Mouse (Mus musculus): ENCODE results near the gene Oxsm. TPM values are rescaled to one million over a fixed set of nuclear protein-coding genes. Genes with fewer than 3 reads are reported as not detected.

Oxsm gene
- total RNA-seq, 4 experiments from 2014 or later: 20.9 to 26.6 (median 23.5) TPM

GRCm38 (mm10) chr14:16242193-16242815, 7.3 kb downstream of the Oxsm start:
- DNase-seq: no peak

GRCm38 (mm10) chr14:16236466-16236865, 13.1 kb downstream of the Oxsm start:
- DNase-seq: no peak

DNA sequence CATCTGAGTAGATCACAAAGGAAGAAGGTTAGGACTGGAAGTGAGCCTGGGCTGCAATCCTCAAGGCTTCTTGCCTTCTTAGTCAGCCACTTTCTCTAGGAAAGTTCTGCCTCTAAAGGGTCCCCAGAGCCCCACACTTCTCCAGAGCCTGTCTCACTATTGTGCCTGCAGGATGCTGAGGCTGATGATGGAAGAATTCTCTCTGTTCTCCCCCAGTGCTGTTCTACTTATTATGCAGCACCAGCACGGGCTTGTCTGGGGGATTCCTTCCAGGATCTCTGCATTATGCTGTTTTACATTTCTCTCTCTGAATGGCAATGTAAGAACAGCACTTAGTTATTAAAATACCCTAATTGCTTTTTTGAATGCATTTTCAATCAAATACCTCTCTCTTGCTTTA, 16.1 kb downstream of the Oxsm start:
- no peak for DNase-seq

DNA sequence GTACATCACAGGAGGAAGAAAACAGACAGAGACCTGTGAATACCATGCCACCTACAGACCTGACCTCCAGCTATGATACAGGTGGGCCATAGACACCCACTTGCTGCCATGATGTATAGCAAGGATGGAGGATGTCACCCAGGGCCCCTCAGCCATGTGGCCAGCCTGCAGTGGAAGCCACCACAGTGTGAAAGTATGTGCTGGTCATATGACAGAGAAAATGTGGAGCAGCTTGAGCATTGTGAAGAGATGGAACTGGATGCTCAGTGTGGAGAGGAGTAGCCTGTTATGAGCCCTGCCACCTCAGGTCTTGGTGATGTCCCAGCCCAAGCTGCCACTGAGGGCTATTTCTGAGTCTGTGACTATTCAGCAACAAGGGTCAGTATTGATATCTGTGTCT, 19.0 kb downstream of the Oxsm start:
- DNase-seq: no peak

DNA sequence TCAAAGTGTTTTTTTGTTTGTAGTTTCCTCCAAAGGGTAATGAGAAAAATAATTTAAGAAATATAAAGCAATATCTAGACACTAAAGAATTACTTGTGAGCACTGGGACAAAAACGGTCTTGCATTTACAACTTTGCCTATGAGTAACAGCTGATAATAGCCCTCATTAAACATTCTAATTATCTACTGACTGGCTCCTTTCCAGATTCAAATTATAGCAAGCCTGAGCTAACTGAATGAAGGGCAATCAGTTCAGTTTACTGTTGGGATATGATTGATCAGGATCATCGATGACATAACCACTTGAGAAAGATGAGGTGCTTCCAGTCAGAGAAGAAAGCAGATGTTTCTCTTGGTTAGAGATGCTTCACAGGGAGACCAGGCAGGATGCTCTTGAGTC, 20.2 kb downstream of the Oxsm start:
- DNase-seq: no peak

DNA sequence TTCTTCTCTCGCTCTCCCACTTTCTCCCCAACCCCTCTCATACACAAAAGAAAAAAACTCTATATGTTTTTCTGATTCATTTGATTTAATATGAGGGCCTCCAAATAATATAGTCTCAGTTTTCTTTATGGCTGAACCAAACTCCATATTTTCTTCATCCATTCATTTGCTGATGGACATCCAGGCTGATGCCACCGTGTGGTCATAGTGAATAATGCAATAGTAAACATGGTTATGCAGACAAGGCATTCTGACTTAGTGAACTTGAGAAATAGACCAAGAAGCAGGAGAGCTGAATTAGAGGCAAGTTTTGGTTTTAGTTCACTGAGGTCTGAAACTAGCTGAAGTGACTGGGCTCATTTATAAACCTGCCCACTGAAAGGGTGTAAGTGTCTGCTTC, 30.6 kb downstream of the Oxsm start:
- no peak for DNase-seq

DNA sequence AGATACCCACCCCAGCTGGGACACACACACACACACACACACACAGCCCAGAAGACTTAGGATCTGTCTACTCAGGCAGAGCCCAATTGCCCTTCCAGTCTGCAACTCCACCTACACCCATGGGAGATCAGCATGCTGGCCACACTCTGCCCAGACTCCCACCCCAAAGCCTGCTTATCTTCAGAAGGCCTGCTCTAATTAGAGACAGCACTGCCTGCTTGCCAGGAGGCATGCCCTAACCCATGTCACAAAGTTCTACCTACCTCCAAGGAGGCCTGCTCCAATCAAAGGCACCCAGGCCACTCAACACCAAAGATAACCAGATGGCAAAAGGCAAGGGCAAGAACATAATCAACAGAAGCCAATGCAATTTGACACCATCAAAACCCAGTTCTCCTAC, 41.9 kb downstream of the Oxsm start:
- no peak for DNase-seq

DNA sequence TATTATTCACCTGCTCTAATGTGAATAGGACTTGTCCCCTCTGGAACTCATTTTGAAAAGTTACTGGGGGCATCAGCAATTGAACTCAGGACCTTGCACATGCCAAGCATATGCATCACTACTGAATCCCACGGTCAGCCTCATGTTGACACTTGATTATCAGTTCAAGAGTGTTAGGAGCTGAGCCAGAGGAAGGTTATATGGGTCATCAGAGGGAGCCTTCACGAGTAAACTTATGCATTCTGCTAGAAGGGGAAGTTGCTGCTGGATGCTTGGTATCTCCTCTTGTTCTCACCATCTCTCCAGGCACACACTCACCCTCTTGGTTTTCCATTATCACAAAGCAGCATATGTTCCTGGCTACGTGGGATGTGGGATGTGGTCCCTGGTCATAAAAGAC, 47.9 kb downstream of the Oxsm start:
- DNase-seq: no peak

- no peak for DNase-seq
These were observed 48.5 kb downstream of the Oxsm start for GRCm38 (mm10) chr14:16200969-16201638.

DNA sequence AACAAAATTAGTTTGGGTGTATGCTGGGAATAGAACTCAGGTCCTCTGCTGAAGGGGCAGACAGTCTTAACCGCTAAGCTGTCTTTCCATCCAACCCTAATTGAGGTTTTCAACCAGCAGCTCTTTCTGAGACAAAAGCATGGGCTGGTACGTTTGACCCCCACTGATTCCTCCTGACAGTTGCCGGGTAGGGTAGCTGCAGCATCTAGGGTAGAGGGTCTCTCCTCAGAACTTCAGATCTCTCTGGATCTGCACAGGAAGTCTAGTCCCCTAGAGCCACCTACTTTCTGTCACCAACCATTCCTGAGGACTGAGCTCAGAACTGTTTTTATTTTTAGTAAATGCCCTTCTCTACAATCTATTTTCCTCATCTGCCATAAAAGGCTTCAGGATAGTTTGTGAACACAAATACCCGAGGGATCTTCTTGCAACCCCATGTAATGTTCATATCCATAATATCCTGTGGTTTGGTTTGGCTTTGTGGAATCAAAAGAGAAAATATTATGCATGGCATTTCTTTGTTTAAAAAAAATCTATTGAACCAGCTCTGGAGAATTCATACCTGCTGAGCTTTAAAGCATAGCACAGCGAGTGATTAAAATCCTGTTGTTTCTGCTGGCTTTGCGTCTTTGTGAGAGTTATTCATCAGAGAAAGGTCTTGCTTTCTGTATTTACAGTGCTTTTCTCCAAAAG, 49.2 kb downstream of the Oxsm start:
- DNase-seq: no peak

- DNase-seq: no peak
These were observed 53.1 kb downstream of the Oxsm start for GRCm38 (mm10) chr14:16196518-16196917.

DNA sequence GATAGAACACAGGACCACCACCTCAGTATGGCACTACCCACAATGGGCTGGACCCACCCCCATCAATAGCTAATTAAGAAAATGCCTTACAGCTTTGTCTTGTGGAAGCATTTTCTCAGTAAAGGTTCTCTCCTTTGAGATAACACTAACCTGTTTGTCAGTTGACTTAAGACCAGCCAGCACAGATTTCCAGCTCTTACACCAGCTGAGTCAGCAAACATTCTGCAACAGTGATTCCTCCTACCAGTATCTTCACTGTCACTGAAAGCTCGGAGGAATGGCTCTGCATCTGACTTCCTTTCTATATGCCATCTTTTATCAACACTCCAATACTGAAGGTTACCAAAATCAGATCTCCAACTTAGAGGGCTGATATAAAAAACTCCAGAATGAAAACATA, 54.1 kb downstream of the Oxsm start:
- DNase-seq: no peak

- no peak for DNase-seq
These were observed 55.5 kb downstream of the Oxsm start for GRCm38 (mm10) chr14:16194125-16194524.

- DNase-seq: no peak
These were observed 60.5 kb downstream of the Oxsm start for GRCm38 (mm10) chr14:16189142-16189541.

Other genes starting within 250 kb of the Oxsm start
- 10 to 100 TPM; 45.5 to 57.0 (median 50.4) TPM for gene Ngly1, start 528 bp downstream of the Oxsm start, total RNA-seq (2022)
- gene Top2b, start 115.4 kb upstream of the Oxsm start, total RNA-seq (2022): 100 to 1,000 TPM in 1 of 4 experiments, 10 to 100 TPM in 3; 82.4 to 120 (median 95.1) TPM

Measured in adrenal gland, adult 8-10 months (tissue).